Mouse (Mus musculus): ENCODE results near the gene Bend6. TPM values are rescaled to one million over a fixed set of nuclear protein-coding genes. Genes with fewer than 3 reads are reported as not detected.

The Bend6 gene
- total and polyA plus RNA-seq, 2 experiments from 2014 or later, result 96.7 to 124 TPM

DNA sequence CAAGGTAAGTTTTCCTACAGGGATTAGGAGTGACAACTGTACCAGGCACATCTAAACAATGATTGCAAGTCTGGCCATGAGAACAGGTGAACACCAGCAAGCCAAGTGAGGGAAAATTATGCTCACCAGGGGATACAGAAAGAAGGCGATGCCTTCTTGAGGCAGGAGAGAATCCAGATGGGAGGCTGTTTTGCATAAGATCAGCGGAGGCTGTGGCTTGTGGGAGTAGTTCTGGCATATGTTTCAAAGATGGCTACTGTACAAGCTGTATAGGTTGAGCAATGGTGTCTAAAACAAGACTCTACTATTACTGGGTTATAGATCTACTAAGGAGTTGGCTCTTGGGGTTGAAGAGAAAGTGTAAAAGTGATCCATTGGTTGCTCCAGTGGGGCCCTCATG, 89.7 kb downstream of the Bend6 start:
- ATAC-seq, result no peak
- Histone ChIP-seq H3K36me3 (ENCODE audit: insufficient read depth) (no peaks in the 10 kb centered on the region), H3K4me1 (ENCODE audit: insufficient read depth) (peaks cover 9% of the 10 kb centered on the region), H3K4me3 (ENCODE audit: low read depth, low read length) (no peak overlapping the region), H3K4me2 (ENCODE audit: low read depth) (no peak overlapping the region), H3K27me3 (ENCODE audit: insufficient read depth, low read length) (no peaks in the 10 kb centered on the region), H3K27ac (ENCODE audit: low read depth, low read length) (no peak overlapping the region), H3K9me3 (ENCODE audit: low read length) (no peaks in the 10 kb centered on the region), H3K9ac (no peak overlapping the region)
- 80% methylated on average over 2 of the region's 2 CpGs for WGBS
- no peak for DNase-seq
- TF ChIP-seq CTCF (IDR thresholded peaks at IDR 0.05; ENCODE audit: low read depth), result no peak

DNA sequence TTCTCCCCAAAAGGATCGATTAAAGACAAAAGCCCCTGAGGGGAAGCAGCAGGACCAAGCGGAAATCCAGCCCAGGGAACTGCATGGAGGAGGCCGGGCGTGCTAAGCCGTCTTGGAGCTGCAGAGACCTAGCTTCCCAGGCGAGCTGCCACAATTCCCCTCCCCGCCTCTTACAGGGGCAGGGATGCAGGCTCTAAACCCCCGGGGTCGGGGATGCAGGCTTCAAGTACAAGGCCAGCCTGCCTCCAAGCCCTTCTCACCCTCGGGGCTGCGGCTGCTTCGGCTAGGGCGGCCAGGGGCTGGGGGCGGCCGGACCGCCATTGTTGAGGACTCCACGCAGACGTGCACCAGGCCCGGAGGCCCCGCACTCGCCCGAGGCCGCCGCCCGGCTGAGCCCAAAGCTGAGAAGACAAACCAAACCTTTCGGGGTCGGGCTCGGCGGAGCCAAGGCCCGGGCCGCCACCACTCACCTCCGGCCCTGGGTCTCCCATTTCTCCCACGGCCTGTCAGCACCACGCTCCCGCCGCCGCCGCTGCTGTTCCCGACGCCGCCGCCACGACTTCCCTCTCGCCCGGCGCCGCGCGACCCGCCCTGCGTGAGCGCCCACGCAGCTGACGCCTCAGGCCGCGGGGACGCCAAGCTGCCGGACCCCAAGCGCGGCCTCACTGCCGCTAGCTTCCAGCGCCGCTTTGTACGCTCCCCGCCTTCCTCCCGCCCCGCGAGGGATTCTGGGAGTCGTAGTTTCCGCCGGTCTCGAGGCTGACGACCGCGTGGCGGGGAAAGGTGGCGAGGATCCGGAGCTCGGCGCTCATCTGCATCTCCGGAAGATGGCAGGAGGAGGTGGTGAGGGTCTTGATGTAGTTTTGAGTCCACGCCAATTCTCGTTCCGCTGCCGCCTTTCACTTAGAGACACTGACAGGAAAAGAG, 93.5 kb downstream of the Bend6 start, which contains the start of gene Zfp451:
TSS of gene Zfp451 (minus strand) at position 728 of the 927 bp plus-strand sequence.
- 2% methylated on average over 84 of the region's 85 CpGs for WGBS
- TF ChIP-seq CTCF (IDR thresholded peaks at IDR 0.05; ENCODE audit: low read depth), result peak; percentile 39
- no peaks in the 10 kb centered on the region for H3K9me3 ChIP-seq (ENCODE audit: low read length)
- DNase-seq (peak; percentile 96), ATAC-seq (peak; percentile 96)
- H3K4me1 ChIP-seq (ENCODE audit: insufficient read depth), result peaks cover 15% of the 10 kb centered on the region
- peak within 1 kb of the TSS; percentile 90 for H3K4me3 ChIP-seq (ENCODE audit: low read depth, low read length)
- peaks cover 10% of the 10 kb centered on the region for H3K36me3 ChIP-seq (ENCODE audit: insufficient read depth)
- H3K27ac ChIP-seq (ENCODE audit: low read depth, low read length), result peak within 1 kb of the TSS; percentile 96
- H3K4me2 ChIP-seq (ENCODE audit: low read depth), result peak within 1 kb of the TSS; percentile 57
- peak within 1 kb of the TSS; percentile 97 for H3K9ac ChIP-seq
- H3K27me3 ChIP-seq (ENCODE audit: insufficient read depth, low read length), result no peaks in the 10 kb centered on the region

DNA sequence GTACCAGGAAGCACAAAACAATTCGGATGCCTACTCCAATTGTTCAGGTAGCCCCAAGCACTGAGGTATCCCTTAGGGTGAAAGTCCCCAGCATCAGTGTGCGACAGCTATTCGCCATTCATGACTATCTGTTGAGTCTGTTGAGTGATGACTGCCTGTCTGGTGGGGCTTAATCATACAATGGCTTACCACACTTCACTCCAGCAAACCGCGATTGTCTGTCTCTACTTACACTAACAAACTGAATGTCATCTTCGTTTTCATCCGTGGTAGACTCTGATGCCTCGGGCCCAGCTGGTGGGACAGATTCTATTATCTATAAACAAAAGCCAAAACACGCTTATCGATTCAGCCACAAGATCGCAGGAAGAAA, 94.1 kb downstream of the Bend6 start:
- Histone ChIP-seq H3K4me2 (ENCODE audit: low read depth) (peak overlapping the region; percentile 57), H3K9ac (peak overlapping the region; percentile 97), H3K27ac (ENCODE audit: low read depth, low read length) (peak overlapping the region; percentile 96), H3K4me1 (ENCODE audit: insufficient read depth) (peaks cover 15% of the 10 kb centered on the region), H3K27me3 (ENCODE audit: insufficient read depth, low read length) (no peaks in the 10 kb centered on the region), H3K4me3 (ENCODE audit: low read depth, low read length) (peak overlapping the region; percentile 90), H3K9me3 (ENCODE audit: low read length) (no peaks in the 10 kb centered on the region), H3K36me3 (ENCODE audit: insufficient read depth) (peaks cover 10% of the 10 kb centered on the region)
- DNase-seq, result no peak
- 5% methylated on average over 11 of the region's 11 CpGs for WGBS
- ATAC-seq, result 0 out of 2 replicates have a peak, but pooled peaks have one; percentile 5
- no peak for TF ChIP-seq CTCF (IDR thresholded peaks at IDR 0.05; ENCODE audit: low read depth)

DNA sequence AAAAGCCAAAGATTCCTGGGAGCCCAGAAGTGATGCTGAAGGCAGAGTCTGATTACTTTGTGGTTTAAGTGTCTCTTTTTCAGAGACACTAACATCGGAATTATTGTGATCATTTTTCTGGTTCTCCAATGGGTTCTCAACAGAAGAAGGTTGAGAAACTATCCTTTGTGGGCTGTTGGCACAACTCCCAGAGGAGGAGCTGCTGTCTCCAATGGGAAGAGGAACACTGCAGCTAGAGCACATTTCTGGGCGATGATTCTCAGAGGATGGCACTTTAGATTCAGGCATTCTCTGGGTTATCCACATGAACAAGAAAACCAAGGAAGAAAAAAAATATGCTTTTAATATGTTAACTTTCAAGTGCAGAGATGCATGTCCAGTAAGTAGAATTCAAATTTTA, 104.3 kb downstream of the Bend6 start:
- DNase-seq (no peak), ATAC-seq (no peak)
- Histone ChIP-seq H3K9me3 (ENCODE audit: low read length) (no peaks in the 10 kb centered on the region), H3K4me3 (ENCODE audit: low read depth, low read length) (no peak overlapping the region), H3K27ac (ENCODE audit: low read depth, low read length) (no peak overlapping the region), H3K4me1 (ENCODE audit: insufficient read depth) (no peaks in the 10 kb centered on the region), H3K36me3 (ENCODE audit: insufficient read depth) (peaks cover 55% of the 10 kb centered on the region), H3K4me2 (ENCODE audit: low read depth) (no peak overlapping the region), H3K9ac (no peak overlapping the region), H3K27me3 (ENCODE audit: insufficient read depth, low read length) (no peaks in the 10 kb centered on the region)
- WGBS, result 98% methylated on average over 2 of the region's 2 CpGs
- no peak for TF ChIP-seq CTCF (IDR thresholded peaks at IDR 0.05; ENCODE audit: low read depth)

Other genes starting within 250 kb of the Bend6 start
- 26.9 and 33.4 TPM in 2 replicates for gene Prim2, start 238.0 kb downstream of the Bend6 start, total RNA-seq (2014; rRNA removed)
- gene Prim2, start 238.0 kb downstream of the Bend6 start, polyA plus RNA-seq (2015; fragmentation: Nextera tagmentation; extraction: Ambion mirVana), result 17.8 and 18.3 TPM in 2 replicates
- gene Rab23, start 187.9 kb downstream of the Bend6 start, total RNA-seq (2014; rRNA removed), result 9.0 and 13.8 TPM in 2 replicates
- 21.1 and 25.4 TPM in 2 replicates for gene Rab23, start 187.9 kb downstream of the Bend6 start, polyA plus RNA-seq (2015; fragmentation: Nextera tagmentation; extraction: Ambion mirVana)
- gene Bag2, start 150.0 kb downstream of the Bend6 start, total RNA-seq (2014; rRNA removed), result 26.5 and 33.1 TPM in 2 replicates
- 27.6 and 29.0 TPM in 2 replicates for gene Bag2, start 150.0 kb downstream of the Bend6 start, polyA plus RNA-seq (2015; fragmentation: Nextera tagmentation; extraction: Ambion mirVana)
- 57.2 and 67.2 TPM in 2 replicates for gene Zfp451, start 93.2 kb downstream of the Bend6 start, total RNA-seq (2014; rRNA removed)
- gene Zfp451, start 93.2 kb downstream of the Bend6 start, polyA plus RNA-seq (2015; fragmentation: Nextera tagmentation; extraction: Ambion mirVana), result 20.7 and 29.1 TPM in 2 replicates
- gene Dst, start 409 bp upstream of the Bend6 start, total RNA-seq (2014; rRNA removed), result 127 and 134 TPM in 2 replicates
- gene Dst, start 409 bp upstream of the Bend6 start, polyA plus RNA-seq (2015; fragmentation: Nextera tagmentation; extraction: Ambion mirVana), result 16.3 and 23.1 TPM in 2 replicates

All from forebrain, postnatal 0 days (tissue).